Mouse (Mus musculus): ENCODE results near the gene Pcnp.

GRCm38 (mm10) chr16:56068523-56069070 lies 39.1 kb upstream of the Pcnp start:
- TF ChIP-seq POLR2A (IDR thresholded peaks at IDR 0.05; ENCODE audit: borderline replicate concordance, control insufficient read depth, low read depth, low read length): no peak
- TF ChIP-seq CTCF (IDR thresholded peaks at IDR 0.05; ENCODE audit: control insufficient read depth, insufficient read depth, low read length): no peak
